Mouse (Mus musculus): ENCODE measurements at regions not wholly inside any gene's neighbourhood (a gene's known extent, or its start where the extent isn't known, plus 50 kb on each side); places are given as distances from the start of the nearest gene placed in this dataset.

DNA sequence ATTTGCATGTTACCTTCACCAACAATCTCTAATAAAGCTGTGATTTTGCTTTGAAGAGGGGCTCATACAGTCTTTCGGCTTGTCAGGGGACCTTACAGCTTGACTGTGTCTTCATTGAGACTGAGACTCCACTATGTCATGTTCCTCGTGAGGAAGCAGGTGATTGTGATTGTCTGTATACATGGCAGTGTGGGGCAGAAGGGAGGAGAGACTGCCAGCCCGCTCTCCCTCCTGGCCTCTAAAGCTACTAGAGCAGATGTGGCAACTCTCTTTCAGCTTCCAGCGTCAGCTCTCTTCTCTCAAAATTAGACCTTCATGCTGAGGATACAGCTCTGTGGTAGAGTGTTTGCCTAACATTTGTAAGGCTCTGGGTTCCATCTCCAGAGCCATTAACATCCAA lies 73.5 kb upstream of the Tmem178 start:
- no peak for TF ChIP-seq EP300 (IDR thresholded peaks at IDR 0.05; ENCODE audit: low read length)
- TF ChIP-seq TCF12 (IDR thresholded peaks at IDR 0.05; ENCODE audit: low read depth, low read length) = no peak
- no peak for TF ChIP-seq POLR2A (IDR thresholded peaks at IDR 0.05; ENCODE audit: low read depth, low read length)
- TF ChIP-seq MAZ (IDR thresholded peaks at IDR 0.05; ENCODE audit: low read depth, low read length) = no peak
- TF ChIP-seq GABPA (IDR thresholded peaks at IDR 0.05; ENCODE audit: insufficient replicate concordance, low read depth, low read length) = no peak

Measured in CH12.LX (cell line).